Mouse (Mus musculus): ENCODE measurements around the gene Gm20388. TPM values are rescaled to one million over a fixed set of nuclear protein-coding genes. Genes with fewer than 3 reads are reported as not detected.

Gm20388 gene
- polyA plus RNA-seq, 1 experiment from 2014 or later, result not detected

- no peak overlapping the region for H3K4me2 ChIP-seq (ENCODE audit: low read length)
- peaks cover 58 to 69% of the 10 kb centered on the region in 2 experiments for H3K4me1 ChIP-seq (ENCODE audit: control insufficient read depth in 2 of 2, insufficient read depth in 2 of 2, low read length in 2 of 2)
- H3K9ac ChIP-seq (ENCODE audit: low read length), result no peak overlapping the region
- H3K27ac ChIP-seq (replicated peaks in 1 of 2; ENCODE audit: control insufficient read depth in 1 of 2, insufficient read depth in 1 of 2, low read depth in 2 of 2, low read length in 2 of 2), result no peak overlapping the region
- H3K36me3 ChIP-seq (ENCODE audit: control insufficient read depth, insufficient read depth, low read length), result peaks cover 58% of the 10 kb centered on the region
- H3K9me3 ChIP-seq (ENCODE audit: control insufficient read depth, low read length), result no peaks in the 10 kb centered on the region
- no peak for ATAC-seq (ENCODE audit: insufficient number of reproducible peaks, insufficient read depth, low FRiP score, low read depth)
- H3K27me3 ChIP-seq (ENCODE audit: control insufficient read depth, insufficient read depth, low read length), result no peaks in the 10 kb centered on the region
- H3K4me3 ChIP-seq (ENCODE audit: control insufficient read depth in 1 of 2, insufficient read depth in 1 of 2, low read depth in 1 of 2, low read length in 2 of 2), result no peak overlapping the region
- 74% methylated on average over 26 of the region's 26 CpGs for WGBS
Measured at GRCm38 (mm10) chr8:122306660-122307399, 2396.2 kb downstream of the Gm20388 start.

DNA sequence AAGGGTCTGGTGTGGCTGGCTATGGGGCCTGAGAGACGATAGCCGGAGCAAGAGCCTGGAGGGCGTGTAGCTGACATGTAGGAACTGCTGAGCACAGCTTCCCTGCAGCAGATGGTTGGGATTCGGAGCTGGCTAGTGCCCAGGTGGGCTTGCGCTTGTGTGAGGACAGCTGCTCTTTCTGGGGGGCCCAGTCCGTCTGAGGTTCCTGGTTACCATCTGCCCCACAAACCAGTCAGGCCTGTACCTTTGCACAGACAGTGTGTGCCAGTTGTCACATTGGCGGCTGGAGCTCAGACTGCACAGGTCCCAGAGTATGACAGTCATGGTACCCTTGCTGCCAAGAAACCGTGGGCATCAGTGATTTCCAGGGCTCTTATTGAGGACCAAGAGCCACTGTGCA, 2397.2 kb downstream of the Gm20388 start:
- no peak overlapping the region for H3K9ac ChIP-seq (ENCODE audit: low read length)

DNA sequence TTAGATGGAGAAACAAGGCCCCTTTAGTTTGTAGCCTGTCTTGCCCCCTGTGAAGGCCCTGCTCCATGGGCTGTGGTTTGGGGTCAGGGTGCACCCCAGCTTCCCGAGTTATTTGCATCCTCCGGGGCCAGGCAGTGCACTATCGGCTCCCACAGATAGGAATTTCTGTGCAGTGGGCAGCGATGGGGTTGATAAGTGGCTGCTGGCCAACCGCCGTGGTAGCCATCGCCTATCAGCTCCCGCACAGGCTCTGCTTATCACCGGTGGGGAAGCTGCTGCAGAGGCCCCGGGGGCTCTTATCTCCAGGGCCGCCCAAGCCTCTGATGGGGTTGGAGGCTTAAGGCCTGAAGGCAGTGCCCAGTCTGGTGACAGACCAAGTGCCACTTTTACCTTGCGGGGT, 2398.6 kb downstream of the Gm20388 start:
- Histone ChIP-seq H3K27ac (replicated peaks in 1 of 2; ENCODE audit: control insufficient read depth in 1 of 2, insufficient read depth in 1 of 2, low read depth in 2 of 2, low read length in 2 of 2) (peak overlapping the region; percentile 15 to 51), H3K9me3 (ENCODE audit: control insufficient read depth, low read length) (no peaks in the 10 kb centered on the region), H3K27me3 (ENCODE audit: control insufficient read depth, insufficient read depth, low read length) (no peaks in the 10 kb centered on the region), H3K4me2 (ENCODE audit: low read length) (peak overlapping the region; percentile 30), H3K4me3 (ENCODE audit: control insufficient read depth in 1 of 2, insufficient read depth in 1 of 2, low read depth in 1 of 2, low read length in 2 of 2) (no peak overlapping the region), H3K4me1 (ENCODE audit: control insufficient read depth in 2 of 2, insufficient read depth in 2 of 2, low read length in 2 of 2) (peaks cover 58 to 68% of the 10 kb centered on the region in 2 experiments), H3K36me3 (ENCODE audit: control insufficient read depth, insufficient read depth, low read length) (peaks cover 61% of the 10 kb centered on the region), H3K9ac (ENCODE audit: low read length) (peak overlapping the region; percentile 35; the same call in 1 of the 2 replicates)
- 8% methylated on average over 12 of the region's 12 CpGs for WGBS
- no peak for ATAC-seq (ENCODE audit: insufficient number of reproducible peaks, insufficient read depth, low FRiP score, low read depth)

More for the DNA sequence above, 2397.2 kb downstream of the Gm20388 start:
- Histone ChIP-seq H3K4me1 (ENCODE audit: control insufficient read depth in 2 of 2, insufficient read depth in 2 of 2, low read length in 2 of 2) (peaks cover 56 to 68% of the 10 kb centered on the region in 2 experiments), H3K27ac (replicated peaks in 1 of 2; ENCODE audit: control insufficient read depth in 1 of 2, insufficient read depth in 1 of 2, low read depth in 2 of 2, low read length in 2 of 2) (no peak overlapping the region; a peak in 1 of 4 replicates), H3K27me3 (ENCODE audit: control insufficient read depth, insufficient read depth, low read length) (no peaks in the 10 kb centered on the region), H3K4me2 (ENCODE audit: low read length) (no peak overlapping the region), H3K36me3 (ENCODE audit: control insufficient read depth, insufficient read depth, low read length) (peaks cover 58% of the 10 kb centered on the region), H3K4me3 (ENCODE audit: control insufficient read depth in 1 of 2, insufficient read depth in 1 of 2, low read depth in 1 of 2, low read length in 2 of 2) (no peak overlapping the region), H3K9me3 (ENCODE audit: control insufficient read depth, low read length) (no peaks in the 10 kb centered on the region)
- no peak for ATAC-seq (ENCODE audit: insufficient number of reproducible peaks, insufficient read depth, low FRiP score, low read depth)
- 87% methylated on average over 8 of the region's 8 CpGs for whole genome bisulfite sequencing

DNA sequence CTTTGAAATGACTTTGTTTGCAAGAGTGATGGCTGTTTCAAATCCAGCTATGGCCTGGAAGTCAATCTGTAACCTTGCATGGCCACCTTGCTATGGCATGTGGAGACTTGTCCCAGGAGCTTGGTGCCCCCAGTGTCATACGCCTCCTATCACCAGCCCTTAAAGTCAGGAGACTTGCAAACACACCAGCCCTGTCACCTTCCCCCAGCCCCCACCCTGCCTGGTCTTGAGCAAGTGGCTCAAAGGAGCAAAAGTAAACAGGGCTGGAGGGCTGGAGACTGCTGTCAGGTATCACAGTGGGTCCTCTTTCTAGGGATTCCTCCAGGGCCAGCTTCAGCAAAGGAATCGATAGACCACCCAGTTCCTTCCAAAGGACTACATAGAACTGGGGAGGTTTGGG, 2400.5 kb downstream of the Gm20388 start:
- Histone ChIP-seq H3K4me2 (ENCODE audit: low read length) (no peak overlapping the region), H3K27ac (replicated peaks in 1 of 2; ENCODE audit: control insufficient read depth in 1 of 2, insufficient read depth in 1 of 2, low read depth in 2 of 2, low read length in 2 of 2) (peak overlapping the region in 1 of 2 experiments; percentile 51; a peak in 2 of 4 replicates), H3K27me3 (ENCODE audit: control insufficient read depth, insufficient read depth, low read length) (no peaks in the 10 kb centered on the region), H3K4me3 (ENCODE audit: control insufficient read depth in 1 of 2, insufficient read depth in 1 of 2, low read depth in 1 of 2, low read length in 2 of 2) (no peak overlapping the region), H3K9me3 (ENCODE audit: control insufficient read depth, low read length) (no peaks in the 10 kb centered on the region), H3K9ac (ENCODE audit: low read length) (0 out of 2 replicates have a peak overlapping the region, but pooled peaks have one; percentile 22), H3K36me3 (ENCODE audit: control insufficient read depth, insufficient read depth, low read length) (peaks cover 64% of the 10 kb centered on the region), H3K4me1 (ENCODE audit: control insufficient read depth in 2 of 2, insufficient read depth in 2 of 2, low read length in 2 of 2) (peaks cover 69 to 82% of the 10 kb centered on the region in 2 experiments)
- ATAC-seq (ENCODE audit: insufficient number of reproducible peaks, insufficient read depth, low FRiP score, low read depth), result no peak
- WGBS, result 63% methylated on average over 2 of the region's 2 CpGs

GRCm38 (mm10) chr8:122312553-122312952, 2401.9 kb downstream of the Gm20388 start:
- 60% methylated on average over 2 of the region's 2 CpGs for WGBS
- Histone ChIP-seq H3K36me3 (ENCODE audit: control insufficient read depth, insufficient read depth, low read length) (peaks cover 65% of the 10 kb centered on the region), H3K4me3 (ENCODE audit: control insufficient read depth in 1 of 2, insufficient read depth in 1 of 2, low read depth in 1 of 2, low read length in 2 of 2) (no peak overlapping the region), H3K27me3 (ENCODE audit: control insufficient read depth, insufficient read depth, low read length) (no peaks in the 10 kb centered on the region), H3K9me3 (ENCODE audit: control insufficient read depth, low read length) (no peaks in the 10 kb centered on the region), H3K9ac (ENCODE audit: low read length) (no peak overlapping the region), H3K4me1 (ENCODE audit: control insufficient read depth in 2 of 2, insufficient read depth in 2 of 2, low read length in 2 of 2) (peaks cover 70 to 85% of the 10 kb centered on the region in 2 experiments), H3K27ac (replicated peaks in 1 of 2; ENCODE audit: control insufficient read depth in 1 of 2, insufficient read depth in 1 of 2, low read depth in 2 of 2, low read length in 2 of 2) (peak overlapping the region; percentile 26 to 55), H3K4me2 (ENCODE audit: low read length) (no peak overlapping the region)
- no peak for ATAC-seq (ENCODE audit: insufficient number of reproducible peaks, insufficient read depth, low FRiP score, low read depth)

- no peaks in the 10 kb centered on the region for H3K27me3 ChIP-seq (ENCODE audit: control insufficient read depth, insufficient read depth, low read length)
- peak; percentile 41 for ATAC-seq (ENCODE audit: insufficient number of reproducible peaks, insufficient read depth, low FRiP score, low read depth)
- peaks cover 70 to 91% of the 10 kb centered on the region in 2 experiments for H3K4me1 ChIP-seq (ENCODE audit: control insufficient read depth in 2 of 2, insufficient read depth in 2 of 2, low read length in 2 of 2)
- H3K36me3 ChIP-seq (ENCODE audit: control insufficient read depth, insufficient read depth, low read length), result peaks cover 63% of the 10 kb centered on the region
- no peak overlapping the region; the same call in 1 of the 2 replicates for H3K9ac ChIP-seq (ENCODE audit: low read length)
- no peak overlapping the region for H3K4me2 ChIP-seq (ENCODE audit: low read length)
- no peak overlapping the region for H3K4me3 ChIP-seq (ENCODE audit: control insufficient read depth in 1 of 2, insufficient read depth in 1 of 2, low read depth in 1 of 2, low read length in 2 of 2)
- H3K27ac ChIP-seq (replicated peaks in 1 of 2; ENCODE audit: control insufficient read depth in 1 of 2, insufficient read depth in 1 of 2, low read depth in 2 of 2, low read length in 2 of 2), result peak overlapping the region; percentile 55 to 56
- WGBS, result 9% methylated on average over 12 of the region's 12 CpGs
- H3K9me3 ChIP-seq (ENCODE audit: control insufficient read depth, low read length), result no peaks in the 10 kb centered on the region
Measured at GRCm38 (mm10) chr8:122313310-122313709, 2402.7 kb downstream of the Gm20388 start.

- peak overlapping the region; percentile 13 to 56; a peak in 3 of 4 replicates for H3K27ac ChIP-seq (replicated peaks in 1 of 2; ENCODE audit: control insufficient read depth in 1 of 2, insufficient read depth in 1 of 2, low read depth in 2 of 2, low read length in 2 of 2)
- H3K9me3 ChIP-seq (ENCODE audit: control insufficient read depth, low read length), result no peaks in the 10 kb centered on the region
- no peaks in the 10 kb centered on the region for H3K27me3 ChIP-seq (ENCODE audit: control insufficient read depth, insufficient read depth, low read length)
- peaks cover 55% of the 10 kb centered on the region for H3K36me3 ChIP-seq (ENCODE audit: control insufficient read depth, insufficient read depth, low read length)
- ATAC-seq (ENCODE audit: insufficient number of reproducible peaks, insufficient read depth, low FRiP score, low read depth), result peak; percentile 40
- no peak overlapping the region for H3K4me3 ChIP-seq (ENCODE audit: control insufficient read depth in 1 of 2, insufficient read depth in 1 of 2, low read depth in 1 of 2, low read length in 2 of 2)
- peaks cover 57 to 87% of the 10 kb centered on the region in 2 experiments for H3K4me1 ChIP-seq (ENCODE audit: control insufficient read depth in 2 of 2, insufficient read depth in 2 of 2, low read length in 2 of 2)
- no peak overlapping the region for H3K9ac ChIP-seq (ENCODE audit: low read length)
- 48% methylated on average over 13 of the region's 13 CpGs for WGBS
- H3K4me2 ChIP-seq (ENCODE audit: low read length), result no peak overlapping the region
Measured at GRCm38 (mm10) chr8:122314899-122315496, 2404.4 kb downstream of the Gm20388 start.

Data from heart, embryonic 14.5 days (tissue).